Mouse (Mus musculus) thymus, postnatal 4 days (tissue): ENCODE results near the gene Zbtb9.
"Not testable (repeated sequence)": the region's sequence is repeated elsewhere in the genome, so short reads cannot be mapped to it uniquely, and the experiment has no call there.

Experiments used
- DNase-seq: peaks from one replicate; pipeline ENCODE4 v3.0.0; 2021

Gene Zbtb9

DNA sequence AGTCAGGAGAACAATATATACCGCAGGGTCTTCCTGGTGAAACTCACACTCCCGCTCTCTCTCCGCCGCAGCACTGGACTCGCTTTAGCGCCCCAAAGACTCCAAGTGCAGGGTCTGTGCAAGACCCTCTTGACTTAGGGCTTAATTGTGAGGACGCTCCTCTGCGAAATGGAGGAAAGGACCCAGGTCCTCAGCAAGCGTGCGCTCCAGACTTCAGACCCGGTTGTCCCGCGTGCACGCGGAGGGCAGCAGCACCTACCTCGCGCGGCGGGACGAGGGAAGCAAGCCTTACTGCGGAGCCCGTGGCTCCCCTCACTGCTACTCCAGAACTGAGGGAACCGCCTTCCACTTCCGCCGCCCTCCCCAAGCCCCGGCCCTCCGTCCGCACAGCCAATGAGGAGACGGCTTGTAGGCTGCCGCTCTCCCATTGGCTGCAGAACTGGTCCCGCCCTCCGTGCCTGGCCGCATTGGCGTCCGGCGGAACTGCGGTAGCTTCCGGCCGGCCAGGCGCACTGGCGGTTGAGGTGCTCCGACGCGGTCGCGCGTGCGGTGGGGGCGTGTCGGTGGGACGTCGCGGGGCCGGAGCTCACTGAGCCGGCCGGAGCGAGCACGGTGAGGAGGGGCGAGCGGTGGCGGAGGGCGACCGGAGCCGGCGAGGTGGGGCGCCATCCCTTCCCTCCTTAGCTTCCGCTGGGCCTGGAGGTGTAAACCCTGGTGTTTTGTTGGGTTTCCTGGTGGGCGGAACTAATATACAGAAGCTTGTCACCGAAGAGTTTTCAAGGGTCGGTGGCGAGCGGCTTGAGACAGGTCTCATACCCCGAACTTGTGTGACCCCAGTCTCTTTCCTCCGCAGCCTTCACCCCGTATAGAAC lies at the start of gene Zbtb9:
Gene Zbtb9 (plus strand): TSS at position 465 of the 872 bp plus-strand sequence.
- DNase-seq: peak; percentile 97

DNA sequence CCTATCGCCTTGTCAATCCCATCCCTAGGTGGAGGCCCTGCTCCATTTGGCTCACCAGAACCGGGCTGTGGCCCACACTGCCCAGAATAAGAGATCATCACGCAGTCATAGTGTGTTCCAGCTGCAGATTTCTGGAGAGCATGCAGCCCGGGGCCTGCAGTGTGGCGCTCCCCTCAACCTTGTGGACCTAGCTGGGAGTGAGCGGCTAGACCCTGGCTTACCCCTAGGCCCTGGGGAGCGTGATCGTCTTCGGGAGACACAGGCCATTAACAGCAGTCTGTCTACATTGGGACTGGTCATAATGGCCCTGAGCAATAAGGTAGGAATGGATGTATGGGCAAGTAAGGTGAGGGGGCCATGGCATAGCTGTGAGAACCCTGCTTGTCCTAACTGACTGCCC lies 47.6 kb upstream of the Zbtb9 start:
- not testable (repeated sequence) for DNase-seq

DNA sequence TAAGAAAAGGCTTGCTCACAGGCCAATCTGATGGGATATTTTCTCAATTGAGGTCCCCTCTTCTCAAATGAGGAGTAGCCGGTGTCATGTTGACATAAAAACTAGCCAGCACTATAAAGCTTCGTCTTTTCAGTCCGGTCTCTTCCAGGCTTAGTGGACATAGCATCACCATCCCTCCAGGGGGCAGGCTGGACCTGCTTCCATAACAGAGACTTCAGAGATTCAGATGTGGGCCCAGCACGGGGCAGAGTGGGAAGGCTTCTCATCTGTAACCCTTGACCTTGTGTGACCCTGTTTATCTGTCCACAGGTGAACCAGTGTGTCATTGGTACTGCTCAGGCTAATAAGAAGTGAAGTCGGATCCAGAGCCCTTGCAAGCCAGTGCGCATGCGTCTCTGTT lies 41.2 kb upstream of the Zbtb9 start:
- DNase-seq: peak; percentile 59

DNA sequence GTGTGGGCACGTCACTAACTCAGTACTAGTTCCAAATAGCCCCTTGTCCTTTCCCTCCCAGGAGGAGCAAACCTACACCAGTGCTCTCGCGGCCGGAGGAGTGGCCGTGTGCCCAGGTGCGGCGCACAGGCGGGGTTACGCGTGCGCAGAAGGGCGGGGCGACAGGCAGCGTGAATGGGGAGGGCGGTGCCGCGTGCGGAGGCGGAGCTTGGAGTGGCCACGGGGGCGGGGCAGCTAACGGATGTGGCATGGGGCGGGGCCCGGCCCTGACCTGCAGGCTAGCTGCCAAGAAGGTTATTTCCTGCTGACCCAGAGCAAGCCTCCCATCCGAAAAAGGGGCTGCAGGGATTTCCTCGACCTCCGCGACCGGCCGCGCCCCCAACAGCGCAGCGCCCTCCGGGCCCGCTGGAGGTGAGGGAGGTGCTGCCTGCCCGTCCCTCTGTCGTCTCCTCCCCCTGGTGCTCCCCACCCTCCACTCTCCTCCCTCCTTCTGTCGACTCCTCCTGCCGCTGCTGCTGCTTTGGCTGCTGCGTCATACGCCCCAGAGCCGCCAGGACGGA lies 40.0 kb upstream of the Zbtb9 start, which contains the start of gene Phf1:
Gene Phf1 (plus strand): TSS at position 214 of the 560 bp plus-strand sequence.
- peak; percentile 100 for DNase-seq

DNA sequence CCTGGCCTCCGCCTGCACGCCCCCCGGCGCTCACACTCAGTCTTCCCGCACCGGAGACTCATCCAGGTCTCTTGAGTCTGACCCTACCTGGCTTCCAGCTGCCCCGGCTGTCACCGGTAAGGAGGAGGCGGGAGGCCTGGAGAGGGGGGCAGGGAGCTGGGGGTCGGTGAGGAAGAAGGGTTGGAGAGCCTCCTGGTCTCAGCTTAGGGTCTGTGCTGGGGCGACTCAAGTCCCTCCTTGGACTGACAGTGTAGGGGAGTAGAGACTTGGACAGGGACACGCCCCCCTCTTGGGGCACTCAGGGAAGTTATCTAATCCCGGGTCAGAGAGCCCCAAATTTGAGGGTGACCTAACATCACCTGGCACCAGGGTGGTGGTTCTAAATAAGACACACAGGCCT lies 39.5 kb upstream of the Zbtb9 start:
- no peak for DNase-seq

DNA sequence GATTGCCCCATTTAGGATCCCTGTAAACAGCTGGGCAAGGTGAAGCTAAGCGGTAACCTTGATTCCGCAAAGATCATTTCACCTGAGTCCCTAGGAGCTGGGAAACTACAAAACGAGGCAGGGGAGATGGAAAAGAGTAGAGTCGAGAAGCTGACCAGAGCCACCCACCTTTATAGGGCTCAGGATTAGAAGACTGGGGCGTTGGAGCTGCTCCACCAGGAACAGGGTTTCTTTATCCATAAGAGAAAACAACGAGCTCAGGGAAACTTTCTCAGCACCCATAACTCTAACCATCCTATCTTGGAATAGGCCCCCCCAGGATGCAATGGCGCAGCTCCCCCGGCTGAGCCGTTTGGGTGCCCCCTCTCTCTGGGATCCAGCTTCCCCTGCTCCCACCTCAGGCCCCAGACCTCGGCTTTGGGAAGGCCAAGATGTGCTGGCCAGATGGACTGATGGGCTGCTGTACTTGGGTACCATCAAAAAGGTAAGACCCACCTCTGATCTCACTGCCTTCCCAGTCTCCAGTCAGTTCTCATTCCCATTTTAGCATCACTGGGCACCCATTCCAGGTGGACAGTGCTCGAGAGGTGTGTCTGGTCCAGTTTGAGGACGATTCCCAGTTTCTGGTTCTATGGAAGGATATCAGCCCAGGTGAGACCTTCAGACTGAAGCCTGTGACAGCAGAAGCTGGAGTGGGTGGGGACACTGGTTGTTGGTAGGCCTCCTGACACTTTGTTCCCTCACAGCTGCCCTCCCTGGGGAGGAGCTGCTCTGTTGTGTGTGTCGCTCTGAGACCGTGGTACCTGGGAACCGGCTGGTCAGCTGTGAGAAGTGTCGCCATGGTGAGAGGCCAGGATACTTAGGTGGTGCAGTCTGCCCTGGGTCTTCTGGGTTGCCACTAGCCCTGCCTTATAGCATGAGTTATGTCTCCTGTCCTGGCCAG lies 38.8 kb upstream of the Zbtb9 start:
- DNase-seq: no peak

DNA sequence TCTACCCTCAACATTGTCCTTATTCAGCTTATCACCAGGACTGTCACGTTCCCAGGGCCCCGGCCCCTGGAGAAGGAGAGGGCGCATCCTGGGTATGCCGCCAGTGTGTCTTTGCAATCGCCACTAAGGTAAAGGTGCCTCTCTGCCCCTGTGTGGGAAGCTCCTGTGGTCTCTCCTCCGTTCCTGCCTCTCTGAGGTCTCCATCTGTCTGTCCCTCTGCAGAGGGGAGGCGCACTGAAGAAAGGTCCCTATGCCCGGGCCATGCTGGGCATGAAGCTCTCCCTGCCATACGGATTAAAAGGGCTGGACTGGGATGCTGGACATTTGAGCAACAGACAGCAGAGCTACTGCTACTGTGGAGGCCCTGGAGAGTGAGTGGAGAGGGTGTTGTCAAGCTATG lies 37.9 kb upstream of the Zbtb9 start:
- DNase-seq: no peak

DNA sequence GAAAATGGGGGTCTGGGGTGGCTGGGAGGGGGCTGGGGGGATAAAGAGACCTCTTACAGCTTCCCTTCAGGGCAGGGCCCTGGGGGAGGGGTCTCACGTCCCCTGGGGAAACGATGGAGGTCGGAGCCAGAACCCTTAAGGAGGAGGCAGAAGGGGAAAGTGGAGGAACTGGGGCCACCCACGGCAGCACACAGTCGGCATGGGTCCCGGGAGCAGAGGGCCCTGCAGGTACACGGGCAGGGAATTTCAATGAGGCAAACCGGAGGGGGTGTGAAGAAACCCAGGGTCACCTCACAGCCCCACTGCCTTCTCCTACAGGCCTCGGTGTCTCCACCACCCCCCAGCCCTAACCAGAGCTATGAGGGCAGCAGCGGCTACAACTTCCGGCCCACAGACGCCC lies 36.5 kb upstream of the Zbtb9 start:
- DNase-seq: no peak

DNA sequence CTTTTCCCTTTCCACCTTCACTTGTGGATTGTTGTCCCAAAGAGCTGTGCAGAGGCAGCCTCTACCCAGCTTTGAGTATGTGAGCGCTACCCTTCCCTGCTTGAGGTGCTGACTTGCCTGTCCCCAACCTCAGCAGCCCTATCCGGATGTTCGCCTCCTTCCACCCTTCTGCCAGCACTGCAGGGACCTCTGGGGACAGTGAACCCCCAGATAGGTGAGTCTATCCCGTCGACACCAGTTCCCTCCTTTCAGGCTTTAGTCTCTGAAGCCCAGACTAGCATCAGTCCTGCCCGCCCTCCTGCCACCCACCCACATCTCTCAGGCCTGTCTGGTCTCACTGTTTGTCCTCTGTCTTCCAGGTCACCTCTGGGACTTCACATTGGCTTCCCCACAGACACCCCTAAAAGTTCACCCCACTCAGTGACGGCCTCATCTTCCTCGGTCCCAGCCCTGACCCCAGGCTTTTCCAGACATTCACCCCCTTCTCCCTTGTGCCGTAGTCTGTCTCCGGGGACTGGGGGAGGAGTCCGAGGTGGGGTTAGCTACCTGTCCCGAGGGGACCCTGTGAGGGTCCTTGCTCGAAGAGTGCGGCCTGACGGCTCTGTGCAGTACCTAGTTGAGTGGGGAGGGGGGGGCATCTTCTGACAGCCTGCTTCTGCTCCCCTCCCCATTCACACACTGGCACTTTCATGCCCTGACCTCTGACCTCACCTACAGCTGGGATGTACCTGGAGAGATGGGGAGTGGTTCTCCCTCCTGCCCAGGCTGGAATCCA lies 35.9 kb upstream of the Zbtb9 start:
- no peak for DNase-seq

DNA sequence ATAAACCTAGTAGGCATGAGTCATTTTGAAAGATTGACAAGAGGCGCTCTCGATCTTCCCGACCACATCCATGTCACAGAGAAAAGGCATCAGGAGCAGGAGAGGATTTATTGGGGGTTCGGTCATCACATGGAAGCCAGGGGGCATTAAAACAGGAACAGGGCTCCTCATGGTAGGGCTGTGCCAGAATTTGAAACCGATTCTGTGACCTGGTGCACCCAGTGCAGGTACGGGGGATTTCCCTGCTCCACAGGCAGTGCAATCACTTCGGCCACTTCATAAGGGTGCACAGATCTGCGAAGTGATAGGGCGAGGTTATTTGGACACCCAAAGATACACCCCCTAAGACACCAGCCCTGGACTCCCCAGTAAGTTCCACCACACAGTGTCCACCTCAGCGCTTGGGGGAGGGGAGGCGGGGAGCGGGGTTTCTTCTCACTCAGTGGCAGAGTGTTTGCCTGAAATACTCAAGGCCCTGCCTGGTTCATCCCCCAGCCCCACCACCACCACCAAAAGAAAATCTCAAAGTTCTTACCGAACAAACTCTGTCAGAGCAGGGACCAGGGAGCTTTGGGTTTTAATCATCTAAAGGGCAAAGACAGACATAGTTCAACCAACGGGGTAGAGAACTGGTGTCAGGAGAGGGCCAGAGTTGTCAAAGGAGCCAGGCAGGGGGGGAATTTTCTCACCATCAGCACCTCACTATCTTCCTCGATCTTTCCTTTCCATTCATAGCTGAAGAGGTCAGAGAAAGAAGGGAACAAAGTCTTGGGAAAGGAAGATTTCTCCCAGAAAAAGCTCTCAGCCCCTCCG lies 34.9 kb upstream of the Zbtb9 start:
- no peak for DNase-seq

DNA sequence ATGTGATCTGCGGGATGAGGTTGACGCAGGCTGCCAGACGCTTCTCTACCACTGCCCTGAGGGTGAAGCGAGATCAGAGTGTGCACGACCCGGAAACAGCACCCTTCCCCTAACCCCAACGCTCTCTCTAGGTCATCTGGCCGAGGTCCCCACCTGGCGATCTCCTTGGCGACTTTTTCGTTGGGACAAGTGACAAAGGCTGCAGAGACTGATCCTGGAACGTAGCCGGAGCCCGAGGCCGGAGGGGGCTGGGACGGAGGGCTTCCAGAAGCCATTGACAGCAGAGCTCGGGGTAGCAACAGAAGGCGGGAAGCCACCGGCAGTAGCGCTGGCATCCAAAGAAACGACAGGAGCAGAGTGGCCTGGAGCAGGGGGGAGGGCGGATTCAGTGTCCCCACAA lies 34.2 kb upstream of the Zbtb9 start:
- DNase-seq: no peak

DNA sequence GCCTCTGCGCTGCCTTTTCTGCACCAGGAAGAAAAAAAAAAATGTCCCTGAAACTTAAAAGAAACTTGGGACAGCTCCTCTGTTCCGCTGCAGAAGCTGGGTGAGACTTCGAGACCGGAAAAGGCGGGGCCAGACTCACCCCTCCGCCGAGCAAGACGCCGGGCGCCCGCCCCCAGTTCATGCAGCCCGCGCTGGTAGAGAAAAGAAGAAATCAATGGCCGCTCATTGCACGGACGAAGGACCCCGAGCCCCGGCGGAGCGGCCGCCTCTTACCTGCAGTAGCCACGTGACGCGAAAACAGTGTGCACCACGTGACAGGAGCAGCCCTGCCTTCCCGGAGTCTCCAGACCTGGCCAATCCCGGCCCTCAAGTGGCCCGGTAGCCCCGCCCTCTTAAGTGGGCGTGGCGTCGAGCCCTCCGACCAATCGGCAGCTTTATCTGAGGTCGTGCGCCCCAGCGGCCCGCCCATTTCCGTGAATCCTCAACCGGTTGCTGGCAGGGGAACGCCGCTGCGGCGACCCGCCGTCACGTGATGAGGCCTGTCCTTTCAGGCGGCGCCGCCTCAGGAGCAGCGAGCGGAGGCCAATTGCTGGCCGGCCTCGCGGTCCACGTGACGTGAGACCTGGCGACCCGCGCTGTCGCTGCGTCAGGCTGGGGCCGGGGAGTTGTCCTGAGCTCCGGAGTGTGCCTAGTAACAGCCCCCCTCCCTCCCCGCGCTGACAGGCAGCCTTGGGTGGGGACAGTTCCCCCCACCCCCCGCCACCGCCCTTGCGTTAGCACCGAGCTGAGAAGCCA lies 33.6 kb upstream of the Zbtb9 start, which contains the start of gene Cuta:
Gene Cuta (minus strand): TSS at position 392 of the 795 bp plus-strand sequence.
- DNase-seq: peak; percentile 99

DNA sequence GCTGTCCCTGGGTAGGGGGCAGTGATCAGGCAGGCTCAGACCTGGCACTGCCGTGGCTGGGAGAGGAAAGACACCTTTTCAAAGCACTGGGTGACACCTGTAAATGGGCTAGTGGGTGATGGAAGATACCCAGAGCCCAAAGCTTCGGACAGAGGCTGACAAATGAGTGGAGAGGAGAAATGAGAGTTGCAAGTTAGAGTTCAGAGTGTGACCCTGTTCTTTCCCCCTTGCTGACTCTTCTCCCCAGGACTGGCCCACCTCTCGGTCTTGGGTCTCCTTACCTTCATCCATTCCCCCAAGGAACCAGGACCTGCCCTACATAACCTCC lies 33.0 kb upstream of the Zbtb9 start:
- DNase-seq: no peak

DNA sequence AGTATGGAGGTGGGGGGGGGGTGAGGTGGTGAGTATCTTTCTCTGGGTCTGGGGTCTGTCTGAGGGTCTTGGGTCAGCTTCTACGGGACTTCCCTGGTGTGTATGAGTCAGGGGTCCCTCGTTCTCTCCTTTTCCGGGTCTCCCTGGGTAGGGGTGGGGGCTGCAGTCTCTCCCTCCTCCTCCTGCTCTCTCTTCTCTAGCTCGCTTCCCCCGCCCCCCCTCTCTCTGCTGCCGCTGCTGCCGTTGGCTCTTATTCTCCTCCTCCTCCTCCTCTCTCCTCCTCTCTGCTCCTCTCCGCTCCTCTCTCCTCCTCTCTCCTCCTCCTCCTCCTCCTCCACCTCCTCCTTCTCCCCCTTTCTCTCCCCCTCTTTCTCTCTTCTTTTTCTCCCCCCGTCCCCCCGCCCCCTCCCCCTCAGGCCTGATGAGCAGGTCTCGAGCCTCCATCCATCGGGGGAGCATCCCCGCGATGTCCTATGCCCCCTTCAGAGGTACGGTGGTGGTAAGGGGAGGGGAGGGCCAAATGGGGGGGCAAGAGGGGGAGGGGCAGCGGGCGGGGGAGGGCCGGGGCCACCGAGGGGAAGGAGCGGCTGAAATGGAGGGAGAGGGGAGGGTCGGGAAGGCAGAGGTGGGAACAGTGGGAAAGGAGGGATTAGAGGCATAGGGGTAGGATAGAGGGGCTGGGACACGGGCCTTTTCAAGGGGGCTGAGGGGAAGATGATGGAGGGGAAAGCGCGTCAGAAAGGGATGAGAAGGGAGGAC lies 31.8 kb upstream of the Zbtb9 start, which contains the start of gene Syngap1:
Gene Syngap1 (plus strand): TSS at position 223 of the 759 bp plus-strand sequence.
- peak; percentile 61 for DNase-seq

DNA sequence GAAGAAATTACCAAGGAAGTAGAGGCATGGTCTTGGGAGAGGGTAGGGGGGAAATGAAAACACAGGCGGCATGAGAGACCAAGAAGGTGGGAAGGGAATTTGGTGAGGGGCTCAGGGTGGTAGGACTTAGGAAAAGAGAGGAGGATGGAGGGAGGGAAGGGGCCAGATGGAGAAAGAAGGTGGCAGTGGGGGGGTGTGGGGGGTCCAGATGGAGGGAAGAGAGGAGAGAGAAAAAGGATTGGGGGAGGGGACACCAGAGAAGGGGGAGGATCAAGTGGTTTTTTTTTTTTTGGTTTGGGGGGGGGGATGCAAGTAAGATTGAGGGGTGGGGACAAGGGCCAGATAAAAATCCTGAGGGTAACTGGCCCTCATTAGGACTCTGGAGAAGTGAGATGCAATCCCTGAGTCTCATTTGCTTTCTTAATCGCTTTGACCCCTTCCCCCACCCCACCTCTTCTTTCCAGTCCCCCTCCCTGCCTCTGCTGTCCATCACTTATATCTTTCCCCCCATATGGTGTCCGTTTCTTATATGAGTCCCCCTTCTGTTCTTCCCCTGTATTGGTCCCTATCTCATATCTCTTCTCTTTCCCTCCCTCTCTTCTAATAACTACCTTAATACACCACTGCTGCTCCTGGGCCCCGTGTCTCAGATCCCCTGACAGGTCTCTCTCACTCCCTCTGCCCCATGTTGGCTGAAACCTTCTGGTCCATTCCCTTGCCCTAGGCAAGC lies 31.0 kb upstream of the Zbtb9 start:
- DNase-seq: no peak

DNA sequence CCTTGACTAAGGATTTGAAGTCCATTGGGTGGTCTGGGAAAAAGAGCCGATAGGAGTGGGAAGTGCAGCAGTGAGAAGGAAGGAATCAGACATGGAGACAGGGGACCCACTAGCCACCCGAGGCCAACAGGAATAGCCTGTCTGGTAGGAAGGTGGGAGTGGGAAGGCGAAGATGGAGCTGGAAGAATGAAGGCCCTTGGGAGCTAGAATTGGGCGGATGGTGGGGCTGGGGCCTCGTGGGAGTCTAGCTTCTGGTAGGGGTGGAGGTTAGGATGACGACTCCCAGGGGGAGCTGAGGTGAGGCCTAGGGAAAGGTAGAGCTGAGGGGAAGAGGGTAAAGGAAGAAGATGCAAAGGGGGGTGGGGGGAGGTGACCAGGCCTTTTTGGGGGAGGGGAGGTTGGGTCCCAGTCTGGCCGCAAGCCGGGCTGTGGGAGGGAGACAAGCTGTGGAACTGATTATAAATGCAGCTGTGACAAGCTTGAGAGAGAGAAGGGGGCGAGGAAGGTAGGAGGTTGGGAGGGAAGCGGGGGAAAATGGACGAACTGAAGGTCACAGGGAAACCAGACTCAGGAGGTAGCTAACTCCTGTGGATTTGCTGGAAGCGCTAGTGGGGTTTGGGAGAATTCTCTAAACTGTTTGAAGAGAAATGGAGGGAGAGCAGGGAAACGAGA lies 27.0 kb upstream of the Zbtb9 start:
- no peak for DNase-seq

DNA sequence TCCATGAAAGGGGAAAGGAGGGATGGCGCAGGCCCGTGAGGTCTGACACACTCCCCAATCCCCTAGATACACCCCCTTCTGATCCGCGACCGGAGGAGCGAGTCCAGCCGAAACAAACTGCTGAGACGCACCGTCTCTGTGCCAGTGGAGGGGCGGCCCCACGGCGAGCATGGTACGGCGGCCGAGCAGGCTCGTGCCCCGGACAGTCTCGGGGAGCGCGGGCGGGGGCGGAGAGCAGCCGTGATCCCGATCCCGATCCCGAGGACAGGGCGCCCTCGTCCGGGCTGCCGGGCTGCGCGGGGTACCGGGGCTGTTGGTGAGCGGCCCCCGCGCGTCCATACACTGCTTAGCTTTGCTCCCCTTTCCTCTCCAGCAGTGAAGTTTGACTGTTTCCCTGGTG lies 26.4 kb upstream of the Zbtb9 start:
- DNase-seq: peak; percentile 62

DNA sequence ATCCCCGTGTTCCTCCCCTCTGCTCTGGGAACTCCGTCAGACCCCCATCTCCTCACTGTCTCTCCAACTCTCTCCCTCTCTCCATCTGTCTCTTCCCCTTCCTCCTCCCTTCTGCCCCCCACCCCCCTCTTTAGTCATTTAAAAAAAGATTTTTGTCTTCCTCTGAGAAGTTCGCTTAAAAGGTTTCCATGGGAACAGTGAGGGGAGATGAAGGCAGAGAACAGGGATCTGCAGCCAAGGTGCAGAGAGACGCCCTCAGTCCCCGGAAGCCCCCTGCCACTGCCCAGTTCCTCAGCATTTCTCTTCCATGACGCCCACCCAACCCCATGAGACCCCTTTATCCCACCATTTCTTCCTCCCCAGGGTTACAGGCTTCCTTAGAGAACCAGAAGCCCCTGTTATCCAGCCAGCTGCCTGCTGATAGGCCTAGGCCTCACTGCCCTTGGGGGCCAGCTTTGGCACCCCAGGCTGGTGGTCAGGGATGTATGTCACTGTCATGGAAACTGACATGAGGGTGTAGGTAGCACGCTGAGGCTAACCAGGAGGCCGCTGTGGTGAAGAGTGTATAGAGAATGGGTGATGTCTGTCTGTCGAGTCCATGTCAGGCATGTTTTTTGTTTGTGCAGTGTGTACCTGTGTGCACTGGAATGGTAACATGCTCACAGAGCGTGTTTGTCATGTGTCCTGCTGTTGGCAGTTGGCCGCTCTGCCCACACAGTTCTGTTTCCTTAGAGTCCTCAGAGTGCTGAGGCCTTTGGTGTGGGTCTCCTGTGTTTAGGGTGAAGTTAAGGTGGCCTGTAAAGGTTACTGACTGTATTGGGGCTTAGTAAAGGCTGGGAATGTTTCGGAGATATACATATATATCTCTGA lies 25.5 kb upstream of the Zbtb9 start:
- DNase-seq: no peak
